Comparison of ENCODE assay signal across 22 mouse cellular contexts in genomic region chr10:76016886-76017285, GRCm38 (mm10). TPM values are rescaled to one million over a fixed set of nuclear protein-coding genes. Genes with fewer than 3 reads are reported as not detected.
DNase-seq lines count a peak whose midpoint lies in the region; ATAC-seq and TF ChIP-seq lines count a peak whose summit lies in the region.
"Had no signal": no experiment of that assay in that cellular context is flagged by ENCODE, and none has a peak within 500 bp of the region (broad histone marks: within the 10 kb centered on the region; RNA-seq: fewer than 3 reads in every experiment).

No protein-coding gene starts in this region.

- no peak overlapping the region for H3K4me3 ChIP-seq in gastrocnemius, adult 2 months
- H3K4me3 ChIP-seq: embryonic facial prominence, embryonic 13.5 days; embryonic facial prominence, embryonic 15.5 days; erythroblast, embryonic 14.5 days; forebrain, embryonic 10.5 days; forebrain, embryonic 12.5 days had no signal

- CTCF ChIA-PET in Patski (lab: Charles Lee), result no interaction called here

- in situ Hi-C loops in Patski (cut with MboI; ENCODE audit: low pct_unique_long_range_greater_than_20kb), result no loop called here

- no peaks in the 10 kb centered on the region for H3K27me3 ChIP-seq in Patski
- H3K27me3 ChIP-seq: embryonic facial prominence, embryonic 13.5 days; embryonic facial prominence, embryonic 15.5 days; forebrain, embryonic 12.5 days had no signal

- intact Hi-C loops in gastrocnemius, adult 2 months (cut with DNase I), result no loop called here

- POLR2A ChIA-PET in Patski (lab: Charles Lee), result no interaction called here

- peak overlapping the region; percentile 16; the same call in 1 of the 2 replicates for H3K27ac ChIP-seq in gastrocnemius, adult 2 months
- H3K27ac ChIP-seq: embryonic facial prominence, embryonic 13.5 days; embryonic facial prominence, embryonic 15.5 days; forebrain, embryonic 10.5 days; forebrain, embryonic 12.5 days had no signal

- no peak for ATAC-seq in Patski
- ATAC-seq: forebrain, embryonic 14.5 days; forebrain, embryonic 16.5 days had no signal

- TF ChIP-seq CTCF in gastrocnemius, adult 2 months (IDR thresholded peaks at IDR 0.05), result no peak
- TF ChIP-seq CTCF in Patski (IDR thresholded peaks at IDR 0.05), result peak; percentile 0

- DNase-seq in gastrocnemius, adult 2 months, result no peak
- no peak for DNase-seq in gastrocnemius, postnatal 25 days
- peak; percentile 35 for DNase-seq in A20 (ENCODE audit: low read depth, low spot score)
- no peak for DNase-seq in Patski (ENCODE audit: low read depth, low spot score)
- DNase-seq in cerebellum, adult 9-10 months, result no peak
- DNase-seq in thymus, postnatal 4 days, result no peak
- DNase-seq: adrenal gland, adult 2 months; adrenal gland, postnatal 10 days; adrenal gland, postnatal 25 days; cerebellum, adult 11 months; cerebellum, adult 18-20 months; cerebellum, adult 8-10 months; cerebellum, postnatal 10 days; cerebellum, postnatal 36 days; embryo, embryonic 11 days had no signal

RNA-seq across cellular contexts. Expression of gene Zfp280b, which starts 15.6 kb away (rescaled TPM):
- total RNA-seq in gastrocnemius, adult 2 months (2021), result 10 to 100 TPM in 1 of 2 experiments, 1 to 10 TPM in 1; 9.5 to 10.3 TPM
- 1 to 10 TPM; 5.5 to 9.6 TPM for total RNA-seq in gastrocnemius, postnatal 25 days (2021)
- 8.9 TPM for polyA plus RNA-seq in Patski (2021)
